ENCODE assay signal across 28 mouse cellular contexts in genomic region chr19:61131096-61131495, GRCm38 (mm10). TPM values are rescaled to one million over a fixed set of nuclear protein-coding genes. Genes with fewer than 3 reads are reported as not detected.
DNase-seq lines count a peak whose midpoint lies in the region; TF ChIP-seq lines count a peak whose summit lies in the region.
"Had no signal": no experiment of that assay in that cellular context is flagged by ENCODE, and none has a peak within 500 bp of the region (broad histone marks: within the 10 kb centered on the region; RNA-seq: fewer than 3 reads in every experiment).

No protein-coding gene starts in this region.

- 87% methylated on average over 10 of the region's 10 CpGs for WGBS in hindbrain, embryonic 10.5 days
- 90% methylated on average over 10 of the region's 10 CpGs for WGBS in embryonic facial prominence, embryonic 10.5 days

- H3K9me3 ChIP-seq in E14TG2a.4 (ENCODE audit: low read length) = no peaks in the 10 kb centered on the region
- H3K9me3 ChIP-seq in ES-E14 (ENCODE audit: control insufficient read depth, insufficient read depth, low read depth, low read length) = no peaks in the 10 kb centered on the region
- 0 out of 2 replicates have a peak, but pooled peaks cover 3% of the 10 kb centered on the region for H3K9me3 ChIP-seq in hindbrain, embryonic 10.5 days
- H3K9me3 ChIP-seq in embryonic facial prominence, embryonic 10.5 days = no peaks in the 10 kb centered on the region; the same call in 1 of the 2 replicates
- H3K9me3 ChIP-seq: embryonic facial prominence, embryonic 12.5 days; forebrain, embryonic 15.5 days had no signal

- H3K27ac ChIP-seq in ES-E14 (ENCODE audit: insufficient read depth, low read depth, low read length, poor library complexity, severe bottlenecking) = no peak overlapping the region
- no peak overlapping the region for H3K27ac ChIP-seq in hindbrain, embryonic 10.5 days
- H3K27ac ChIP-seq in embryonic facial prominence, embryonic 10.5 days (replicated peaks) = no peak overlapping the region
- H3K27ac ChIP-seq: embryonic facial prominence, embryonic 12.5 days; forebrain, embryonic 13.5 days; forebrain, embryonic 15.5 days had no signal

- H3K4me1 ChIP-seq in E14TG2a.4 (replicated peaks; ENCODE audit: low read depth, low read length) (peaks cover 15% of the 10 kb centered on the region), ES-E14 (ENCODE audit: control insufficient read depth in 2 of 2, insufficient read depth in 2 of 2, low read length in 2 of 2, poor library complexity in 1 of 2) (peaks cover 0 to 2% of the 10 kb centered on the region in 2 experiments; a peak in 2 of 4 replicates)
- no peaks in the 10 kb centered on the region for H3K4me1 ChIP-seq in hindbrain, embryonic 10.5 days (replicated peaks)
- no peaks in the 10 kb centered on the region for H3K4me1 ChIP-seq in embryonic facial prominence, embryonic 10.5 days
- H3K4me1 ChIP-seq: embryonic facial prominence, embryonic 12.5 days; forebrain, embryonic 13.5 days; forebrain, embryonic 15.5 days had no signal

- in situ Hi-C loops in ES-E14 (cut with MboI; ENCODE audit: low sequenced_read_pairs in 2 of 2, unreplicated experiment in 2 of 2) = no loop called here

- peak; percentile 47 for TF ChIP-seq CTCF in E14TG2a.4 (conservative IDR thresholded peaks at IDR 0.05; ENCODE audit: low read length)

- no peaks in the 10 kb centered on the region for H3K27me3 ChIP-seq in E14TG2a.4 (ENCODE audit: insufficient read depth, low read length)
- no peaks in the 10 kb centered on the region for H3K27me3 ChIP-seq in hindbrain, embryonic 10.5 days (ENCODE audit: insufficient read depth, poor library complexity, severe bottlenecking)
- no peaks in the 10 kb centered on the region for H3K27me3 ChIP-seq in embryonic facial prominence, embryonic 10.5 days (replicated peaks; ENCODE audit: low read depth, poor library complexity, severe bottlenecking)
- H3K27me3 ChIP-seq: CH12.LX; embryonic facial prominence, embryonic 12.5 days; forebrain, embryonic 13.5 days; forebrain, embryonic 15.5 days had no signal

- DNase-seq in ES-E14 (ENCODE audit: low read depth, low spot score) (peak; percentile 42), WW6 (ENCODE audit: low read depth, low spot score) (peak; percentile 52)
- no peak for DNase-seq in hindbrain, embryonic 10.5 days (ENCODE audit: low spot score)
- DNase-seq in embryonic facial prominence, embryonic 10.5 days (ENCODE audit: low spot score) = no peak
- no peak for DNase-seq in layer of hippocampus, adult 9-10 months (ENCODE audit: low spot score)
- DNase-seq: adrenal gland, adult 8-10 months; adrenal gland, postnatal 14 days; adrenal gland, postnatal 36 days; B cell, adult 2 months; cerebellum, adult 11-12 months; cerebellum, adult 2 months; cerebellum, adult 9-10 months; cerebellum, postnatal 10 days; cerebellum, postnatal 25 days; embryo, embryonic 11 days; forebrain, postnatal 0 days had no signal

- H3K9ac ChIP-seq in ES-E14 (ENCODE audit: insufficient read depth, low read depth, low read length, poor library complexity, severe bottlenecking) = peak overlapping the region; percentile 48; the same call in 1 of the 2 replicates
- H3K9ac ChIP-seq: embryonic facial prominence, embryonic 12.5 days; forebrain, embryonic 13.5 days; forebrain, embryonic 15.5 days; forebrain, postnatal 0 days had no signal

- H3K4me3 ChIP-seq in E14TG2a.4 (replicated peaks; ENCODE audit: low read length) (no peak overlapping the region), ES-E14 (ENCODE audit: insufficient read depth in 1 of 2, low read depth in 1 of 2, low read length in 2 of 2, poor library complexity in 1 of 2, severe bottlenecking in 1 of 2) (no peak overlapping the region; a peak in 1 of 4 replicates)
- no peak overlapping the region for H3K4me3 ChIP-seq in hindbrain, embryonic 10.5 days
- no peak overlapping the region for H3K4me3 ChIP-seq in embryonic facial prominence, embryonic 10.5 days
- H3K4me3 ChIP-seq: embryonic facial prominence, embryonic 12.5 days; forebrain, embryonic 13.5 days; forebrain, embryonic 15.5 days had no signal

- H3K36me3 ChIP-seq in E14TG2a.4 (ENCODE audit: insufficient read depth, low read length) (no peaks in the 10 kb centered on the region), ES-E14 (ENCODE audit: control insufficient read depth, insufficient read depth, low read length, poor library complexity, severe bottlenecking) (no peaks in the 10 kb centered on the region)
- H3K36me3 ChIP-seq in hindbrain, embryonic 10.5 days = peaks cover 41% of the 10 kb centered on the region
- peaks cover 30% of the 10 kb centered on the region for H3K36me3 ChIP-seq in embryonic facial prominence, embryonic 10.5 days (replicated peaks)

TF ChIP-seq in ES-E14, 5 proteins besides CTCF, POLR2A, EP300 and RAD21:
- TF ChIP-seq ZC3H11A (IDR thresholded peaks at IDR 0.05; ENCODE audit: borderline replicate concordance, low read depth, low read length) = peak; percentile 10; the same call in 1 of the 2 replicates
- no peak for TF ChIP-seq MAFK (IDR thresholded peaks at IDR 0.05; ENCODE audit: insufficient read depth, low read depth, low read length)
- TF ChIP-seq HCFC1 (IDR thresholded peaks at IDR 0.05; ENCODE audit: borderline replicate concordance, insufficient read depth, low read length) = no peak
- TF ChIP-seq ZNF384 (IDR thresholded peaks at IDR 0.05; ENCODE audit: low read depth, low read length) = no peak
- TF ChIP-seq CHD2 (IDR thresholded peaks at IDR 0.05; ENCODE audit: low read depth, low read length) = no peak

RNA-seq across cellular contexts. Expression of gene Zfp950, which starts 9.5 kb away (rescaled TPM):
- 11.1 and 16.9 TPM in 2 replicates for total RNA-seq in ES-E14 (2012; rRNA removed)
- 18.6 and 21.6 TPM in 2 replicates for polyA plus RNA-seq in hindbrain, embryonic 10.5 days (2016; fragmentation: Nextera tagmentation; extraction: Ambion mirVana)
- polyA plus RNA-seq in embryonic facial prominence, embryonic 10.5 days (2016; fragmentation: Nextera tagmentation; extraction: Ambion mirVana) = 27.7 and 35.2 TPM in 2 replicates

RNA-seq across cellular contexts. Expression of gene Gm7102, which starts 45.0 kb away (rescaled TPM):
- total RNA-seq in ES-E14 (2012; rRNA removed) = 0.58 and 0.71 TPM in 2 replicates
- not detected in 2 replicates for polyA plus RNA-seq in hindbrain, embryonic 10.5 days (2016; fragmentation: Nextera tagmentation; extraction: Ambion mirVana)
- polyA plus RNA-seq in embryonic facial prominence, embryonic 10.5 days (2016; fragmentation: Nextera tagmentation; extraction: Ambion mirVana) = 0.10 TPM in 1 of 2 replicates, not detected in the other
- total RNA-seq: adrenal gland, adult 18-20 months; adrenal gland, postnatal 14 days; adrenal gland, postnatal 36 days; MEL had no signal
- polyA plus RNA-seq: activated CD4-positive, CD25-positive, alpha-beta regulatory T cell, adult 4 months; cortical plate, adult 2 months; forebrain, embryonic 11.5 days; forebrain, embryonic 13.5 days had no signal

RNA-seq across cellular contexts. Expression of gene Gm6020, which starts 52.6 kb away (rescaled TPM):
- not detected in 2 replicates for total RNA-seq in ES-E14 (2012; rRNA removed)
- polyA plus RNA-seq in hindbrain, embryonic 10.5 days (2016; fragmentation: Nextera tagmentation; extraction: Ambion mirVana) = not detected in 2 replicates
- polyA plus RNA-seq in embryonic facial prominence, embryonic 10.5 days (2016; fragmentation: Nextera tagmentation; extraction: Ambion mirVana) = not detected in 2 replicates
- total RNA-seq: adrenal gland, adult 18-20 months; adrenal gland, adult 8-10 months; adrenal gland, postnatal 14 days; adrenal gland, postnatal 36 days; CH12.LX; forebrain, postnatal 0 days; MEL had no signal
- polyA plus RNA-seq: activated CD4-positive, CD25-positive, alpha-beta regulatory T cell, adult 4 months; CD4-positive, CD25-positive, alpha-beta regulatory T cell, adult 4 months; cerebellum, adult 2 months; cortical plate, adult 2 months; embryonic facial prominence, embryonic 12.5 days; embryonic facial prominence, embryonic 14.5 days; forebrain, embryonic 11.5 days; forebrain, embryonic 13.5 days; forebrain, embryonic 15.5 days; forebrain, postnatal 0 days had no signal

Comparison
In these comparisons a context has a peak if more than half of its experiments do, and no peak if none do; other contexts are left out.
1. DNase-seq: peak in ES-E14 (single experiment) and WW6 (single experiment); none in hindbrain, embryonic 10.5 days (single experiment), embryonic facial prominence, embryonic 10.5 days (single experiment) and layer of hippocampus, adult 9-10 months (single experiment).